Mouse (Mus musculus) heart, adult 2 months (tissue): Measurements from ENCODE around the gene Lrwd1.

ENCODE experiments used
- CTCF ChIP-seq: fragments of 200-600 bp; IDR thresholded peaks from 2 replicates; pipeline ENCODE4 v1.8.1; 2022; ENCODE audit warnings: antibody characterized with exemption, mild to moderate bottlenecking, moderate library complexity
- EP300 ChIP-seq: fragments of 200-500 bp; IDR thresholded peaks from 2 replicates; pipeline ENCODE4 v1.6.1; 2011; ENCODE audit warnings: low read depth, low read length, control low read depth; ENCODE audit not compliant: insufficient read depth
- POLR2A ChIP-seq: fragments of 200-500 bp; IDR thresholded peaks from 2 replicates; pipeline ENCODE4 v1.6.1; 2011; ENCODE audit warnings: mild to moderate bottlenecking, low read depth, low read length, control low read depth; ENCODE audit not compliant: insufficient read depth

GRCm38 (mm10) chr5:136155399-136155798 is 19.5 kb upstream of the Lrwd1 start:
- no peak for TF ChIP-seq CTCF
- no peak for TF ChIP-seq EP300
- TF ChIP-seq POLR2A: no peak
